Mouse (Mus musculus) megakaryocyte, adult 5-6 weeks (primary cell): ENCODE data around the gene Sf3a2. TPM values are rescaled to one million over a fixed set of nuclear protein-coding genes. Genes with fewer than 3 reads are reported as not detected.

Source experiments
- ATAC-seq: 2 replicates; pipeline ENCODE4 v1.8.0; 2016; ENCODE audit warnings: mild to moderate bottlenecking, inconsistent platforms; ENCODE audit not compliant: poor library complexity, severe bottlenecking
- total RNA-seq, 2 experiments: library from RNA; stranded (forward) in 1 of 2; stranded (reverse) in 1 of 2; fragments of 153-499, 151-499 nt in 1 of 2; fragments of 221-1000, 200-1000 nt in 1 of 2; gene quantifications; 2 replicates each; pipeline versions ENCODE4 v1.2.3 to v1.2.4; 2015 to 2017

The Sf3a2 gene
- total RNA-seq, 2 experiments from 2014 or later = 13.1 to 46.6 TPM

DNA sequence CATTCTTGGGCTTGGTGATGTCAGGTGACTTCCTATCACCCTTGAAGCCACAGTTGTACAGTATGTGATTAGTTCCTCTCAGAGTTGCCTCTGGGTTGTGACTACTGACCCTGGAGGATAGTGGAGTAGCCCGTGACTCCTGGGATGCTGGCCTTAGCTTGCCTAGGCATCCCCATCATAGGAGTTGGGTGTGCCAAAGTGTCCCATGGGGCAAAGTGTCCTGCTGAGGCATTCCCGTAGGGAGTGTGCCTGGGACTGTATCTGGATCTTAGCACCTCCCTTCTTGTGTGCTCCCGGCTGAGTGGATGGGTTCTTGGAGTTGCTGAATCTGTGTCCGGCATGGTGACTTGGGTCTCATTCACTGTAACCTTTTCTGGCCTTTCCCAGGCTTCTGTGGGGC, 23.0 kb upstream of the Sf3a2 start:
- no peak for ATAC-seq

DNA sequence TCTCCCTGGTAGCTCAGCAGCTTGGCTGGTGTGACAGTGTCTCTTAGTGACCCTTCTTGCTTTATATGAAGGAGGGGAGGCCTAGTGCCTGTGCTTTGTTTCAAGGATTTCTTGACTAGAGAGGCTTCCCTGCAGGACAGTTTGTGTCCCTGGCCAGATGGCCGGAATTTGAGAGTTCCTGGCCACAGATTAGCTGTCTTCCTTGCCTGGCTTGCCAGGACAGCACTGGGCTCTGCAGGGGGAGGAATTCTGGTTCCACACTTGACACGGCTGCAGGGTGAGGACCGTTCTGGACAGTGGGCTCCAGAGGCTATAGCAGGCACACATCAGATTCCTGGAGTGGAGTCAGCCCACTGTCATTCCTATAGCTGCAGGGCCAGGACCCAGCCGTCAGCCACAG, 22.3 kb upstream of the Sf3a2 start:
- ATAC-seq = no peak

DNA sequence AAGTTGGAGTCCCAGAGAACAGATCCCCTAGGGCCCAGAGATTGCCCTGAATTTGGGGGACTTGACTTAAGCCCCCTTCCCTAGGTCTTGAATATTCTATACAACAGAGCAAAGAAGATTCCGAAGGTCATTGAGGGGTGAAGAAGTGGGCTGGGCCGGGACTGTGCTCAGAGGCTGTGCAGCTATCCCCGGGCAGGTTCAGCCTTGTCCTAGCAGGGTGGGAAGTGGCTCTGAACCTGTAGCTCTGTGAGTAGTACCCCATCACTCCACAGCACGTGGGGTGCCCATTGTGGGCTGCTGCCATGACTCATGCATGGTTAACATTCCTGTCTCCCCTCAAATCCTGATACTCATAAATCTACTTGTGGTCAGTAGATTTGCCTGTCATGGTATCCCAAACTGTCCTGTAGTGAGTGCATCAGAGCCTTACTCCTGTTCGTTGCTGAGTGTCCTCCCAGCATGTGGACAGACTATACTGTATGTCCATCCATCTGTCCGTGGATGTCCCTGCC, 21.6 kb upstream of the Sf3a2 start:
- no peak for ATAC-seq

DNA sequence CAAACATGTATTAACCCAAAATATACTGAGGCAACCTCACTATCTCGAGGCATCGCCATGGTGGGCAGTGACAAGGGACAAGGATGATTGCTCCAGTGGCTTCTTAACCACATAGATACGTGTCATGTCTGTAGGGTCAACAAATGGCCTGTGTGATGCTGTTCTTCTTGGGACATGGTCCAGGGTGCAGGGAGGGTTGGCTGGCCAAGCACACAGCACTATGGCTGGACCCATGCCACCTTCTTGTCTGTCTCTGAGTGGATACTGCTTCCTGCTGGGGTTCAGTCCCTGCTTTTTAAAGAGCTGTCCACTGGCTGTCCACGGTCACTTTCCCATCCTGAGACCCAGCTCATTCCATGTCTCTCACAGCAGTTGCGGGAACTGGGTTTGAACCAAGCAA, 20.9 kb upstream of the Sf3a2 start:
- ATAC-seq = no peak

DNA sequence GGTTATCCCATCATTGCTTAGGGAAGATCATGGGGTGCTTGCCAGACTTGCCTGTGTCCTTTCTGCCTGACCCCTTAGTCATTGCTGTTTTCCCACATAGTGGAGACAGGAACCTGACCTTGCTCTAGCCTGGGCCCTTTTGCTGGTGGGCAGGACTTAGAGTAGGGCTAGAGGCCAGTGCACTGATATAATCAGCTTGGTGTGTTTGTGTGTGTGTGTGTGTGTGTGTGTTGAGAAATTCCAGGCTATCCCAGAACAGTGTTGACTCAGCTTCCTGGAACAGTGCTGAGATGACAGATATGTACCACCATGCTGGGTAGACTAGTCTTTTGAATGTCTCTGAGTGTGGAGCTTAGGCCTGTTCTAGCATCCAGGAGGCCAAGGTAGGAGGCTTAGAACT, 18.4 kb upstream of the Sf3a2 start:
- ATAC-seq = no peak

DNA sequence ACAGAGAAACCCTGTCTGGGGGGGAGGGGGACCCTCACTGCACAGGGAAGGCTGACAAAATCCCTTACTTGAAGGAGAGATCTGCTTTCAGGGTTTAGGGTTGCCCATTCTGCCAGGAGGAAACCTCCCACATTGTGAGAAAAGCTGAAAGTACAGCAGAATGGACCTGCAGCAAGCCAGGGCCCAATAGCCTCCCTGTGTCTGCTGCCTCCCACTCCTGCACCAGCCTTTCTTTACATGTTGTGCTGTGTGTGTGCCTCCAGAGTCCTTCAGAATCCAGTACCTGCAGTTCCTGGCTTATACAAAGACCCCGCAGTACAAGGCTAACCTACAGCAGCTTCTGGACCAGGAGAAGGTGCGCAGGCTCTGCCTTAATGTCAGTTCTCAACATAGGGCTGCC, 13.7 kb upstream of the Sf3a2 start:
- ATAC-seq = no peak

DNA sequence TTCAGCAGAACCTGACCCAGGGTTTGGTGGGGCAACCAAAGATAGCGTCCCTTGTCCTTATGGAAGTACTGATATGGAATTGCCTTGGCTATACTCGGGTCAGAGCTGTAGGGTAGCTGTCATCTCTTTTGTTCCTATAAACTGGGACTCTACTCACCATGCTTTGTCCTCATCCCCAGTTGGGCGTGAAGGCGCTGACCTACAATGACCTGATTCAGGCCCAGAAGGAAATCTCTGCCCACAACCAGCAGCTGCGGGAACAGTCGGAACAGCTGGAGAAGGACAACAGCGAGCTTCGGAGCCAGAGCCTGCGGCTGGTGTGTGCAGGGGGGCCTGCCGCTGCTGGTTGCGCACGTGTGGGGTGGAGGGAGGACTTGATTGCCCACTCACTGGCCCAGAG, 13.1 kb upstream of the Sf3a2 start:
- no peak for ATAC-seq

DNA sequence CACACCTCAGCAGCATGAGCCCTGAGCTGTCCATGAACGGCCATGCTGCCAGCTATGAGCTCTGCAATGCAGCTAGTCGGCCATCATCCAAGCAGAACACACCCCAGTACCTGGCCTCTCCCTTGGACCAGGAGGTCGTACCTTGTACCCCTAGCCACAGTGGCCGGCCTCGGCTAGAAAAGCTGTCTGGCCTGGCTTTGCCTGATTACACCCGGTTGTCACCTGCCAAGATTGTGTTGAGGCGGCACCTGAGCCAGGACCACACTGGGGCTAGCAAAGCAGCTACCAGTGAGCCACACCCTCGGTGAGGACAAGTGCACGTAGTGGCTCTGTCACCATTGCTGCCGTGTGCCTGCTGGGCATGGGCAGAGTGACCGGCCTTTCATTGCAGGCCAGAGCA, 12.0 kb upstream of the Sf3a2 start:
- no peak for ATAC-seq

DNA sequence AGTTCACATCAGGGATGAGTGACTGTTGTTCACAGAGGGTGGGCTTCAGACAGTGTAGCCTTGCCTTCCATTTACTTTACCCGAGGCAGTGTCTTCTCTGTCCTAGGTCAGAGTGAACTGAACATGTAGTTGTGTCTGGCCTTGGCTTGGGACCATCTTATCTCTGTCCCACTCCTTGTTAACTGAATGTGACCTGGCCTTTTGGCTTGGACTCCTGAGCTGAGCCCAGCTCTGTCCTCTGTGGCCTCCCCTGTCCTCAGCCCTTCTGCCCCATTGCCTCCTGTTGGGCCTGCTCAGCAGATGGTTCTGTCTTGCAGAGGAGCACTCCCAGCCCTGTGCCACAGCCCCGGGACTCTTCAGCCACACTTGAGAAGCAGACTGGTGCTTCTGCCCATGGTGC, 10.5 kb upstream of the Sf3a2 start:
- ATAC-seq = no peak

DNA sequence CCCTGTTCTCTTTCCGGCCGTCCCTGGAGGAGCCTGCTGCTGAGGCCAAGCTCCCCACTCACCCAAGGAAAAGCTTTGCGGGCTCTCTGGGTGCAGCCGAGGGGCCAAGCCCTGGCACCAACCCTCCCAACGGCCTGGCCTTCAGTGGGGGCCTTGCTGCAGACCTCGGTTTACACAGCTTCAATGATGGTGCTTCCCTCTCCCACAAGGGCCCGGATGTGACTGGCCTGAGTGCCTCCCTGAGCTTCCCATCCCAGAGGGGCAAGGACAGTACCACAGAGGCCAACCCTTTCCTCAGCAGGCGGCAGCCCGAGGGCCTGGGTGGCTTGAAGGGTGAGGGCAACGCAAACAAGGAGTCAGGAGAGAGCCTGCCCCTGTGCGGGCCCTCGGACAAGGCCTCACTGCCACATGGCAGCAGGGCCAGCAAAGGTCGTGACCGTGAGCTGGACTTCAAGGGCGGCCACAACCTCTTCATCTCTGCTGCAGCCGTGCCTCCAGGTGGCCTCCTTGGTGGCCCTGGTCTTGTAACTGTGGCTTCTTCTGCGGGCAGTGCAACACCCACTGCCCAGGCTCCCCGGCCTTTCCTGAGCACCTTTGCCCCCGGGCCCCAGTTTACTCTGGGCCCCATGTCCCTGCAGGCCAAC, 7.1 kb upstream of the Sf3a2 start:
- ATAC-seq = no peak

DNA sequence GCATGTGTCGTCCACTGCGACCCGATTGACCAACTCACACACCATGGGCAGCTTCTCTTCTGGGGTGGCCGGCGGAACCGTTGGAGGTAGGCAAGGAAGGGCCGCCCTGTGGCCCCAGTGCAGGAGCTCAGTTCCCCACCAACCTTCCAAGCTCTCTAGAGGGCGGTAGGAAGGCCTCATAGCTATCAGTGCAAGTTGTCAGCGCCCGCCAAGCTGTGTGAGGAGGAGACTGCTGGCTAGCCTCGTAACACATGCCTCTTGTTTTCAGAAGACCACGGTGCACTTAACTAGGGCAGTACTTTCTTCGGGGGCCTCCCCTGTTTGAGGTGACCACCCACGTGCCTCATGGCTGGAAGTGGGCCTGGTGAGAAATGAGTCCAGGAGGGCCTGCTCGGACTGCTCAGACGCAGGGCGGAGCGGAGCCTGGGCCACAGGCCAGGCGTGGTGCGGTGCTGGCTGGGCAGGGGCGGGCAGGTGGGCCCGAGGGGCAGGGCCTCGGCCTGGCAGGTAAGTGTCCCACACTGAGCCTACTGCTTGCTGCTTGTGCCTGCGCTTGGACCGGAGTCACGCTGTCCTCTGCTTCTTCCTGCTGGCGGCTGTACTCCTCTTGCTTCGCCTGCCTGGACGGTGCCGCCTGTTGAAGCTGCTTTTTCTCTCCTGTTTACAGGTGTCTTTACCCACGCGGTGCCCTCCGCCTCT, 6.4 kb upstream of the Sf3a2 start:
- ATAC-seq = no peak

DNA sequence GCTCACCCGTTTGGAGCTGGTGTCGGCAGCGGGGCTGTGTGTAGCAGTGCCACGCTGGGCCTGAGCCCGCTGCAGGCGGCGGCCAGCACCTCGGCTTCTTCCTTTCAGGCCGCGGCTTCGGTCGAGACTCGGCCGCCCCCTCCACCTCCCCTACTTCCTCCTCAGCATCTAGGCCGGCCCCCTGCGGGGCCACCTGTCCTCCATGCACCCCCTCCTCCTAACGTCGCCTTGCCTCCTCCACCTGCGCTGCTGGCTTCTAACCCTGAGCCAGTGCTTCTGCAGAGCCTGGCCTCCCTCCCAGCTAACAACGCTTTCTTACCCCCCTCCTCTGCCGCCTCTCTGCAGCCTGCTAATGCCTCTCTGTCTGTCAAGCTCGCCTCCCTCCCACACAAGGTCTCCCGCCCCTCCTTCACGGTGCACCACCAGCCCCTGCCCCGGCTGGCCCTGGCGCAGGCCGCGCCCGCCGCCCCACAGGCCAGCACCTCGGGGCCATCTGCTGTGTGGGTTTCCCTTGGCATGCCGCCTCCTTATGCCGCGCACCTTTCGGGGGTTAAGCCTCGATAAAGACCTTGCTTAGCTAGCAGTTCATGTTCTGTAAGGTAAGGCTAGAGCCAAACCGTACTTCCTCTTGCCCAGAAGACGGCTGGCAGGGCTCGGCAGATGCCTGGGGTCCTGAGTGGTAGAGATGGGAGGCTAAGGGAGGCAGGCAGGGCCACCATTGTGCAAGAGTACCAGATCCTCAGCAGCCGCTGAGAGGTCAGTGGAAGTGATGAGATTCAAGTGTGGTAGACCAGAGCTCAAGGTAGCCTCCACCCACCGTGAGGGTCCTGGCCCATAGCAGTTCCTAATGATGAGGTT, 5.6 kb upstream of the Sf3a2 start:
- ATAC-seq = peak; percentile 52

DNA sequence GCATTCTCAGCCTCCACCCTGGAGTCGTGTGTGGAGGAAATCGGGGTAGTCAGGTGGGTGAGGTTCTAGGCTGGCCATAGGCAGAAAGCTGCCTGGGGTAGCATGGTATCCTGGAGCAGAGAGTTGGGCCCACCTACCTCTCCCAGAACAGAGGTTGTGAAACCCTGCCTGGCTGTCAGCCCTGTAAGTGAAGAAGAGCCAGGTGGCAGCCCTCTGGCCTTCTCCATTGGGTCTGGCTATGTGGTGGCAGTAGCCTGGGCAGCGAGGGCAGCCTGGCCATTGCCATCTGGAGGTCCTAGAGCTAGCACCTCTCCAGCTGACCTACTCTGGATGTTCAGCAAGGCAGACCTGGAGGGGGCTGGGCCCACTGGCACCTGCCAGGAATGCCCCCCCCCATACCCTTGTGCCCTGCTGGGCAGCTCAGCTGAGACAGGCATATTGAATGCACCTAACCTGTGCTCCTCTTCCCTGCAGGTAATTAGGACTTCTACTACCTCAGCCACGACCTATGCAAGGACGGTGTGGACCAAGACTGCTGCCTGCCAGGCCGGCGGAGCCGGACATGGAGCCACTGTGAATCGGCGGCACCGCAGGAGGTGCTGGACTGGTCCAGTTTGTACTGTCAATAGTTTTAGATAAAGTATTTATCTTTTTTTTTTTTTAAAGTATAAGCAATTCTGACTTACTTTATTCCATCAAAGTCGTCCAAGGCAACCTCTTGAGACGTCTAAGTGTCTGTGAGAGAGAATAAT, 4.8 kb upstream of the Sf3a2 start:
- no peak for ATAC-seq

DNA sequence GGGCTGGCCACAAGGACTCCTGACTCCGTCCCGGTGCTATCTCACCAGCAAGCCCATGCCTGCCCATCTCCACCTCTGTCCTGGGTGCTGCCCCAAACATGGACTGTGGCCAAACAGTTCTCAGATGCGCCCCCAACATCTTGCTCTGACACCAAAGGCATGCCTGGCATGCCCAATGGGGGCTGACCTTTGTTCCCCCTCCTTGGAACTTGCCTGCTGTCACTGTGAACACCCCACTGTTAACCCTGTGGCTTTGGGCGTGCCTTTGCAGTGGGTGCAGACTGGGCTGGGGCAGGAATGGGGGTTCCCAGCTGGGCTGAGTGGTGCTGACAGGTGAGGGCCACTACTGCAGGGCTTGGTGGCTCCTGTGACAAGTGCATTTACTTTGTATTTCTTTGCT, 4.2 kb upstream of the Sf3a2 start:
- no peak for ATAC-seq

DNA sequence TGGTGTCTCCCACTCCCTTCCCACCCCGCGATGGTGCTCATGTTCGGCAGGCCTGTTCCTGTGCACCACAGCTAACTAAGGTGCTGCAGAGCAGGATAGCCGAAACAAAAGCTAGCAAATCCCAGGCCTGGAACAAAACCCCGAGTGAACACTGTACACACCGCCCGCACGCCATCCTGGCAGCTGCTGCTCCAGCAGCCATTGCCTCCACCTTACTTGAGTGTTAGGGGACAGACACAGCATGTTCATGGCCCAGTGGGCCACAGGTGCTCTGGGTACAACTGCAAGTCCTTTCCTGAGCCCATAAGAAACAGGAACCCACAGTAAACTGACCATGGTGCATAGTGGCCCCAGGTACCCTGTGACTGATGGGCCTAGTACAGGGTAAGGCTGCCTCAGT, 3.2 kb upstream of the Sf3a2 start:
- ATAC-seq = no peak

DNA sequence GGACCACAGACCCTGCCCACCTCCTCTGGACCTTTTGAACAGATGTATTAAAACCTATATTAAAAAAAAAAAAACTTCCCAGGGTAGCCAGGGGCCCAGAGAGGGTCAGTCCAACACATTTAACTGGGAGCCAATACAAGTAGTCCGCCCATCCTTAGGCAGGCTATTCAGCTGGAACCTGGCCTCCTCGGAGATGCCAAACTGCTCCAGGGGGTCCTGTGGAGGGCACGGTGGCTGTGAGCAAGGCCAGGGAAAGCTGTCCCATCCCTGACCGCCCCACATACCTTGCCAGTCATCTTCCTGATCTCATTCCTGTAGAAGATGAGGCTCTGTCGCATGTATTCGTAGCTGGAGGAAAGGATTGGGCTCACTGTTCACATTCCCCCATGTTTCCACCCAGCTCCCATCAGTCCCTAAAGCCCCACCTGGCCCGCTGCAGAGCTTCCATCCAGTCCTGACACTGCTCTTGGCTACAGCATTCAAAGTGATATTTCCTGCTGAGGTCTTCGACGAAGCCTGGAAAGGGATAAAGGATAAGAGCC, 1.6 kb upstream of the Sf3a2 start:
- no peak for ATAC-seq

DNA sequence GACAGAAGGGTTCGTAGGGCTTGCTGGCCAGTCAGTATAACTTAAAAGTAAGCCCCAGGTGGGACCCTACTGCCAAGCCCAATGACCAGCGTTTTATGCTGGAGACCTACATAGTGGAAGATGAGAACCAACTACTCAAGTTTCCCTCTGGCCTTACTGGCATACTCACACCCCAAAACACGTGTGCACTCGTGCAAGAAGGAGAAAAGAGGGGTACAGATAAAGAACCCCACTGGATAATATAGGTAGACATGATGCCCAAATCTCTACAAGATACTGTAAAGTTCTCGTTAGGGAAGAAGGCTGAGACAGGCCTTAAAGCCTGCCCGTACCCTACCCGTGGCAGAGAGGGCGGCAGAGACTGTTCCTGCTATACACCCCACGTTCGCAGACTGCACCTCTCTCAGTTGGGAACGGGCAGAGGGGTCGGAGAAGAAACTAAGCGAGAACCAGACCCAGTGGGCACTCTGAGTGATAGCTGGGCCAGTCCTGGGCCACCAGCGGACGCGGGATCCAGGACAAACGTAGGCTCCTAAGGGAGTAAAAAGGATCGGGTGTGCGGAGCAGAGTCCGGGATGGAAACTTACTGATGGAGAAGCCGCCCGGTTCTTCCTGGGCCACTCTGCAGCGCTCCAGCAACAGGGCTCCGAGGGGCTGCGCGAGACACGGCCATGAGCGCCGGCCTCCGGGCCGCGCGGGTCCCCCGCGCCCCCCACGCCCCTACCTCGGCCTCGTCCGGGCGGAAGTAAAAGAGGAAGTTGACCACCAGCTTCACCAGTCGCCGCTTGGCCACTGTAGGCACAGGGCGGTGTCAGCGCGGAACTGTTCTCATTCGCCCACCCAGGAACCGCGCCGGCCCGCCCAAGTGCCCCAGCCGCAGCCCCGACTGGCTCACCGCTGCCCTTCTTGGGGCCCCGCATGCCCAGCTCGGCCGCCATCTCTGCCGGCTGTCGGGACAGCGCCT, 530 bp upstream of the Sf3a2 start:
- ATAC-seq = peak; percentile 58

DNA sequence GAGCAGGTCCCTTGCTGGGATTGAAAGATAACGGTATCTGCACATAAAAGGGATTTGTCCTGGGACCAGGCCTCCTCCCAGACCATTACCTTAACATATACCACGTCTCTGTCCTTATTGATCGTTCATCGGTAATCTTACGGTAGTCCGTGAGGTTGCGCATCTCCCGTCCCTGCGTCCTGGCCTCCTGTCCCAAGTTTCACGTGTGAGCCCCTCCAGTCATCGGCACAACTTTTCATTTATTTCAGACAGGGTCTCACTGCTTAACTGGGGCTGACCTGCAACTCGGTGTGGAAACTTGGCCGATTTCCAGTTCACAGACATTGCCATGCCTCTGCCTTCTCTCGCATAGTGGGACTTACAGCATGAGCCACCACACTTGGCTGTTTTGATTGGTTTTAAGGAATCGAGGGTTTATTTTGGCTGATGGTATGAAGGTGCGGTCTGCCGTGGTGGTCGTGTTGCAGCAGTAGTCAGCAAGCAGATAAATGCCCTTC, 1.1 kb downstream of the Sf3a2 start:
- ATAC-seq = no peak

DNA sequence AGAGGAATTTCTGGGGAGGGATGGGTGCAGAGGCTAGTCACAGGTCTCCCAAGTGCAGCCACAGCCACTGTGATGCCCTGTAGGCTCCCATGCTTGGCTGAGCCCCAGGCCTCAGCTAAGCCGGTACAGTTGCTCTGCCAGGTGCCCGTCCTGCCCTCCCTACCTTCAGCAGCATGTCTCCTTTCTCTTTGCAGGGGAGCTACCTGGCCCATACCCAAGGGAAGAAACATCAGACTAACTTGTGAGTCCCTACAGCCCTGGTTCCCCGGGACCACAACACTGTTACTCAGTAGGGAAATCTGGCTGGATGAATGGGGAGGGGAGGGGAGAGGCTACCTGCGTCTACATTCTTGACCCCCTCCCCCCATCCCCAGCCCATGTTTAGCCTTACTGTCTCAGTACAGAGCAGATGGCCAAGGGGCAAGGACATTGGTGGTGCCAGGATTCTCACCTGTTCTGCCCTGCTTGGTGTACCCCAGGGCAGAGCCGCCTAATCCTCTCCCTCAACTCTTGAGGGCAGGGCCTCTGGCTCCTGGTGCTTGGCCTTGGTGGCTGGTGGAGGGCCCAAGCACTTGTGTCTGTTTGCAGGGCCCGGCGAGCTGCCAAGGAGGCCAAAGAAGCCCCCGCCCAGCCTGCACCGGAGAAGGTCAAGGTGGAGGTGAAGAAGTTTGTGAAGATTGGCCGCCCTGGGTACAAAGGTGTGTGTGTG, 4.4 kb downstream of the Sf3a2 start:
- ATAC-seq = no peak
